Mouse (Mus musculus) heart, postnatal 0 days (tissue): ENCODE results near the gene N4bp2l1.

Source experiments
- CTCF ChIP-seq: IDR thresholded peaks from 2 replicates; pipeline ENCODE4 v1.5.1; 2016; ENCODE audit warnings: antibody characterized with exemption, control low read depth, low read depth
- EP300 ChIP-seq: IDR thresholded peaks from 2 replicates; pipeline ENCODE4 v1.6.1; 2016; ENCODE audit warnings: antibody characterized with exemption, low read depth

DNA sequence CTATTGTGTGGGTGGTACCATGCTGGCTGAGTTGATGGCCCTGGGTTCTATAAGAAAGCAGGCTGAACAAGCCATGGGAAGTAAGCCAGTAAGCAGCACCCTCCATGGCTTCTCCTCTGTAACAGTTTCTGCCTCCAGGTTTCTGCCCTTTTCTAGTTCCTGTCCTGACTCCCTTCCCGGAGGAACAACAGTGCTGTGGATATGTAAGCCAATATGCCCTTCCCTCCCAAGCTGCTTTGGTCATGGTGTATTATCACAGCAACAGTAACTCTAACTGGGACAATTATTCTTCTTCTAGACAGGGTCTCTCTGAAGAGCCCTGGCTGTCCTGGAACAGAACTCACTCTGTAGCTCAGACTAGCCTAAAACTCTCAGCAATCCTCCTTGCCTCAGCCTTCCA is 14.1 kb upstream of the N4bp2l1 start:
- no peak for TF ChIP-seq CTCF
- TF ChIP-seq EP300, result no peak
